Mouse (Mus musculus): ENCODE data around the gene E130116L18Rik. TPM values are rescaled to one million over a fixed set of nuclear protein-coding genes. Genes with fewer than 3 reads are reported as not detected.

The E130116L18Rik gene
- polyA plus RNA-seq (2016; fragmentation: Nextera tagmentation; extraction: Ambion mirVana), result not detected in 2 replicates

- H3K9me3 ChIP-seq, result no peaks in the 10 kb centered on the region
- peak within 1 kb of the TSS; percentile 78 for H3K4me3 ChIP-seq
- peak within 1 kb of the TSS; percentile 61 for H3K4me2 ChIP-seq (replicated peaks)
- peaks cover 8% of the 10 kb centered on the region; the same call in 1 of the 2 replicates for H3K4me1 ChIP-seq
- peak within 1 kb of the TSS; percentile 87 for H3K9ac ChIP-seq
- WGBS, result 4% methylated on average over 72 of the region's 72 CpGs
- no peaks in the 10 kb centered on the region for H3K36me3 ChIP-seq
- ATAC-seq (ENCODE audit: insufficient number of reproducible peaks, insufficient read depth, low FRiP score, low TSS enrichment), result peak; percentile 92
- no peaks in the 10 kb centered on the region for H3K27me3 ChIP-seq
- peak within 1 kb of the TSS; percentile 92 for H3K27ac ChIP-seq
These were observed at the start of gene E130116L18Rik for GRCm38 (mm10) chr5:25222752-25223702. E130116L18Rik (minus strand) TSS chr5:25223153.

- H3K27ac ChIP-seq, result no peak overlapping the region
- no peak overlapping the region for H3K9ac ChIP-seq
- ATAC-seq (ENCODE audit: insufficient number of reproducible peaks, insufficient read depth, low FRiP score, low TSS enrichment), result no peak
- no peaks in the 10 kb centered on the region for H3K27me3 ChIP-seq
- H3K36me3 ChIP-seq, result peaks cover 59% of the 10 kb centered on the region
- H3K4me2 ChIP-seq (replicated peaks), result no peak overlapping the region
- WGBS, result 95% methylated on average over 4 of the region's 4 CpGs
- H3K9me3 ChIP-seq, result no peaks in the 10 kb centered on the region
- no peaks in the 10 kb centered on the region for H3K4me1 ChIP-seq
- no peak overlapping the region for H3K4me3 ChIP-seq
These were observed 45.4 kb upstream of the E130116L18Rik start for GRCm38 (mm10) chr5:25268258-25268888.

GRCm38 (mm10) chr5:25262266-25262665 lies 39.3 kb upstream of the E130116L18Rik start:
- no peaks in the 10 kb centered on the region for H3K27me3 ChIP-seq
- H3K4me1 ChIP-seq, result no peaks in the 10 kb centered on the region
- H3K4me3 ChIP-seq, result no peak overlapping the region
- H3K4me2 ChIP-seq (replicated peaks), result no peak overlapping the region
- no peak overlapping the region for H3K9ac ChIP-seq
- no peak for ATAC-seq (ENCODE audit: insufficient number of reproducible peaks, insufficient read depth, low FRiP score, low TSS enrichment)
- WGBS, result 83% methylated on average over 7 of the region's 7 CpGs
- no peak overlapping the region for H3K27ac ChIP-seq
- H3K36me3 ChIP-seq, result peaks cover 55% of the 10 kb centered on the region
- H3K9me3 ChIP-seq, result no peaks in the 10 kb centered on the region

- 75% methylated on average over 6 of the region's 6 CpGs for WGBS
- Histone ChIP-seq H3K4me2 (replicated peaks) (no peak overlapping the region), H3K27ac (no peak overlapping the region), H3K9ac (no peak overlapping the region), H3K4me3 (no peak overlapping the region), H3K4me1 (no peaks in the 10 kb centered on the region), H3K9me3 (no peaks in the 10 kb centered on the region), H3K36me3 (peaks cover 56% of the 10 kb centered on the region), H3K27me3 (no peaks in the 10 kb centered on the region)
- ATAC-seq (ENCODE audit: insufficient number of reproducible peaks, insufficient read depth, low FRiP score, low TSS enrichment), result no peak
These were observed 38.5 kb upstream of the E130116L18Rik start for GRCm38 (mm10) chr5:25261452-25261851.

GRCm38 (mm10) chr5:25256686-25257085 lies 33.7 kb upstream of the E130116L18Rik start:
- ATAC-seq (ENCODE audit: insufficient number of reproducible peaks, insufficient read depth, low FRiP score, low TSS enrichment), result no peak
- Histone ChIP-seq H3K9me3 (no peaks in the 10 kb centered on the region), H3K4me3 (no peak overlapping the region), H3K36me3 (peaks cover 57% of the 10 kb centered on the region), H3K27ac (no peak overlapping the region), H3K4me2 (replicated peaks) (no peak overlapping the region), H3K27me3 (no peaks in the 10 kb centered on the region), H3K9ac (no peak overlapping the region), H3K4me1 (no peaks in the 10 kb centered on the region)
- 82% methylated on average over 2 of the region's 2 CpGs for WGBS

GRCm38 (mm10) chr5:25254491-25254890 lies 31.5 kb upstream of the E130116L18Rik start:
- no peak overlapping the region for H3K4me3 ChIP-seq
- 93% methylated on average over 4 of the region's 4 CpGs for WGBS
- H3K4me1 ChIP-seq, result no peaks in the 10 kb centered on the region
- no peak for ATAC-seq (ENCODE audit: insufficient number of reproducible peaks, insufficient read depth, low FRiP score, low TSS enrichment)
- no peak overlapping the region for H3K4me2 ChIP-seq (replicated peaks)
- no peaks in the 10 kb centered on the region for H3K27me3 ChIP-seq
- H3K27ac ChIP-seq, result no peak overlapping the region
- H3K36me3 ChIP-seq, result peaks cover 75% of the 10 kb centered on the region
- H3K9me3 ChIP-seq, result no peaks in the 10 kb centered on the region
- H3K9ac ChIP-seq, result no peak overlapping the region

- H3K9ac ChIP-seq, result no peak overlapping the region
- H3K27ac ChIP-seq, result no peak overlapping the region
- H3K4me2 ChIP-seq (replicated peaks), result no peak overlapping the region
- no peak for ATAC-seq (ENCODE audit: insufficient number of reproducible peaks, insufficient read depth, low FRiP score, low TSS enrichment)
- peaks cover 61% of the 10 kb centered on the region for H3K36me3 ChIP-seq
- H3K27me3 ChIP-seq, result no peaks in the 10 kb centered on the region
- 92% methylated on average over 8 of the region's 8 CpGs for WGBS
- no peak overlapping the region for H3K4me3 ChIP-seq
- H3K9me3 ChIP-seq, result no peaks in the 10 kb centered on the region
- no peaks in the 10 kb centered on the region for H3K4me1 ChIP-seq
These were observed 30.0 kb upstream of the E130116L18Rik start for GRCm38 (mm10) chr5:25252825-25253544.

- Histone ChIP-seq H3K4me2 (replicated peaks) (no peak overlapping the region), H3K27me3 (no peaks in the 10 kb centered on the region), H3K4me3 (no peak overlapping the region), H3K27ac (no peak overlapping the region), H3K9ac (no peak overlapping the region), H3K9me3 (no peaks in the 10 kb centered on the region), H3K36me3 (peaks cover 56% of the 10 kb centered on the region), H3K4me1 (no peaks in the 10 kb centered on the region)
- WGBS, result 77% methylated on average over 2 of the region's 2 CpGs
- no peak for ATAC-seq (ENCODE audit: insufficient number of reproducible peaks, insufficient read depth, low FRiP score, low TSS enrichment)
These were observed 29.5 kb upstream of the E130116L18Rik start for GRCm38 (mm10) chr5:25252423-25252822.

GRCm38 (mm10) chr5:25247036-25247435 lies 24.1 kb upstream of the E130116L18Rik start:
- no peaks in the 10 kb centered on the region for H3K9me3 ChIP-seq
- ATAC-seq (ENCODE audit: insufficient number of reproducible peaks, insufficient read depth, low FRiP score, low TSS enrichment), result no peak
- no peaks in the 10 kb centered on the region for H3K4me1 ChIP-seq
- H3K36me3 ChIP-seq, result peaks cover 26% of the 10 kb centered on the region
- H3K27me3 ChIP-seq, result no peaks in the 10 kb centered on the region
- H3K27ac ChIP-seq, result no peak overlapping the region
- H3K4me3 ChIP-seq, result no peak overlapping the region
- no peak overlapping the region for H3K9ac ChIP-seq
- H3K4me2 ChIP-seq (replicated peaks), result no peak overlapping the region
- WGBS, result 81% methylated on average over 3 of the region's 3 CpGs

- Histone ChIP-seq H3K27me3 (no peaks in the 10 kb centered on the region), H3K4me1 (no peaks in the 10 kb centered on the region), H3K36me3 (peaks cover 20% of the 10 kb centered on the region), H3K9me3 (no peaks in the 10 kb centered on the region), H3K27ac (no peak overlapping the region), H3K4me3 (no peak overlapping the region), H3K9ac (no peak overlapping the region), H3K4me2 (replicated peaks) (no peak overlapping the region)
- WGBS, result 69% methylated on average over 1 of the region's 1 CpGs
- no peak for ATAC-seq (ENCODE audit: insufficient number of reproducible peaks, insufficient read depth, low FRiP score, low TSS enrichment)
These were observed 23.5 kb upstream of the E130116L18Rik start for GRCm38 (mm10) chr5:25246473-25246865.

GRCm38 (mm10) chr5:25245806-25246472 lies 23.0 kb upstream of the E130116L18Rik start:
- Histone ChIP-seq H3K27ac (no peak overlapping the region), H3K9ac (no peak overlapping the region), H3K36me3 (peaks cover 15% of the 10 kb centered on the region), H3K4me3 (no peak overlapping the region), H3K9me3 (no peaks in the 10 kb centered on the region), H3K27me3 (no peaks in the 10 kb centered on the region), H3K4me2 (replicated peaks) (no peak overlapping the region), H3K4me1 (no peaks in the 10 kb centered on the region)
- no peak for ATAC-seq (ENCODE audit: insufficient number of reproducible peaks, insufficient read depth, low FRiP score, low TSS enrichment)
- 89% methylated on average over 10 of the region's 10 CpGs for WGBS

Measured in embryonic facial prominence, embryonic 12.5 days (tissue).